Mouse (Mus musculus): Measurements from ENCODE around the gene Zfp81. TPM values are rescaled to one million over a fixed set of nuclear protein-coding genes. Genes with fewer than 3 reads are reported as not detected.
"Not testable (repeated sequence)": the region's sequence is repeated elsewhere in the genome, so short reads cannot be mapped to it uniquely, and the experiment has no call there.

The Zfp81 gene
- 10 to 100 TPM in 1 of 2 experiments, 1 to 10 TPM in 1; 7.5 to 10.2 TPM for polyA plus RNA-seq (2017; shearing (Covaris generic))

- peak; percentile 100 for ATAC-seq
These were observed at the start of gene Zfp81 for GRCm38 (mm10) chr17:33358411-33359384. Zfp81 (minus strand) TSS chr17:33358878.

DNA sequence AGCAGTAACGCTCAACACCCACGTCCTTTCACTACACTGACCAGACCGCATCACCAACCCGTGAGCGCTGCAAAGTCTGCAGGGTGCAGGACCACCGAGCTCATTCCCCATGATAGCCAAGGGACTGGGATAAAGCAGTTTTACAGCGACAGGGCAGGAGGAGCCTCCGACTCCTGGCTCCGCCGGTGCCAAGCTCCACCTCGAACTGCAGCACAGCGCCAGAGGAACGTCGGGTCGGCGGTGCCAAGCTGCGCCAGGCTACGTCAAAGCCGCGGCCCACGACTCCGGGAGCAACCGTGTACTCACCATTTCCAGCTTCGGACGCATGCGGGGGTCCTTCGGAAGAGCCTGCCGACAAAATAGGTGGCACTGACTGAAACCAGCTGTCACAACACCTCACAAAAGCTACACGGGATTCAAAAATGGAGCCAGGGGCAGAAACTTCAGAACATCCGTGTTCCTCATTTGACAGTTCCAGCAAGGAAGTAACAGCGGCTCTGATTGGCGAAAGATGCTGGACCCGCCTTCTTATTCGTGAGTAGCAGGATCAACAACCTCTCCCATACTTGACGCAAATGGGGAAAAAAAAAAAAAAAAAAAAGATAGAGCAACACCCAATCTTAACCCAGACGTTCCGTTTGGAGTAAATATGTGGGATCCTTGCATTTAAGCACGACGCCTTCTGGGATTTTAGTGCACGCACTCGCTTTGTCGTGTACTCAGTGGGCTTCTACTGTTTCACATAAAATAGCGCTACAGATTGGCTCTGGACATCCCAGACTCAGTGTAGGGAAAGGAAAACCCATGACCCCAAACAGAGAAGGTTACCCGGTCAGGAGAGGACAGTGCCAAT, 35.7 kb upstream of the Zfp81 start, which contains the start of gene Zfp101:
TSS of gene Zfp101 (minus strand) at position 460 of the 853 bp plus-strand sequence.
- peak; percentile 100 for ATAC-seq

DNA sequence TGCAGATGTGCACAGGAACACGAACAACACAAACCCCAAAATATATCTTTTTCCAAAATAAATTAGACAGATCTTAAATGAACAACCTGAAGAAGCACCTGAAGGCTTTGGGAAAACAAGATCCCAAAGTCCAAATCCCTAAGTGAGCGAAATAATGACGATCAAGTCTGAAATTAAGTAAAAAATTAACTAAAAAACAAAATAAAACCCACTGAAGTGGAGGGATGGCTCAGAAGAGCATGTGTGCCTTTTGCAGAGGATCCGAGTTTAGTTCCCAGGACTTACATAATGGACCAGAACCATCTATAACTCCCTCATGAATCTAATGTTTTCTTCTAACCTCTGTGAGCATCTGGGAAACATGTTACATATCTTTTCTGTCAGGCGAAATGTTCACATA, 33.6 kb upstream of the Zfp81 start:
- no peak for ATAC-seq

- ATAC-seq = no peak
These were observed 27.0 kb upstream of the Zfp81 start for GRCm38 (mm10) chr17:33385705-33386104.

GRCm38 (mm10) chr17:33372795-33373194, 14.1 kb upstream of the Zfp81 start:
- no peak for ATAC-seq

DNA sequence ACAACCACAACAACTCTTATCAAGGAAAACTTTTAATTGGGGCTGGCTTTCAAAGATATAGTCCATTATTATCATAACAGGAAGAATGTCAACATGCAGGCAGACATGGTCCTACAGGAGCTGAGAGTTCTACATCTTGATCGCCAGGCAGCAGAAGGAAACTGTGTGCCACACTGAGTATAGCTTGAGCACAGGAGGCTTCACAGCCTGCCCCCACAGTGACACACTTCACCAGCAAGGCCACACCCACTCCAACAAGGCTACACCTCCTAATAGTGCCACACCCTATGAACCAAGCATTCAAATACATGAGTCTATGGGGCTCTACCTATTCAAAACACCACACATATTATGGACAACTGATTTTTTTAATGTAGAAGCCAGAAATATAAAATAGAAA, 5.7 kb downstream of the Zfp81 start:
- ATAC-seq = no peak

- not testable (repeated sequence) for ATAC-seq
These were observed 68.9 kb downstream of the Zfp81 start for GRCm38 (mm10) chr17:33289876-33290149.

DNA sequence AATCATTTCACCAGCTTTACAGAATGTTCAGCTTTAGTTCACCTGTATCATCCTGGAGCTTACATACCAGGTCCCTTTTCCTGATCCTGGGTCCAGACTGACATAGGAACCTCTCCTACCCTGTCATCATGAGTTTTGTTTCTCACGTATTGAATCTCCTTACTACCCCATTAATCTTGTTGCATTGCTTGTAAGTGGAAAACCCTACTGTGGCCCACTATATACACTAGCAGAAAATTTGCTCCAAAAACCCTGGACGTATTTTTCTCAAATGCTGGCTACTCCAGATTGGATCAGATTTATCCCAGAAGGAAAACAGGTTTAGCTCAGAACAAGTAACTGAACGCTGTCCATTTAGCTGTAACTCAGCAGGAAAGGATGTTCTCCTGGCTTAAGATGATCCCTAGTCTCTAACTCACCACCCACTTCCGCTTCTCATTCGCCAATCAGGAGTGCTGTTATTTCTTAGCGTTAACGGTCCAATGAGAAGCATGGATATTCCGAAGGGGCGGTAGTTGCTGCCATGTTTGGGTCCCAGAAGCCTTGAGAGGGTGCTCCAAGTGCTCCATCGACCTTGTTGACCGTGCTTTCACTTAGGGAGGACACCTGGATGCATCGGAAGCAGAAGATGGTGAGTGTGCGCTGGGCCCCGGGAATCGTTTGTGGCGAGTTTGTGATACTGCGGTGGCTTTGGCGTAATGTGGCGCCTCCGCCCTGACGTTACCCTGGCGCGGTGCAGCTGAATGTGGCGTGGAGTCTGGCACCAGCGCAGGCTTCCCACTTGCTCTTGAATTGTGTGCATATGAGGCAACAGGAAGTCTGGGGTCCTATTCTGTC, 69.4 kb downstream of the Zfp81 start, which contains the start of gene Zfp955b:
TSS of gene Zfp955b (plus strand) at position 506 of the 837 bp plus-strand sequence.
- peak; percentile 100 for ATAC-seq

Other genes starting within 250 kb of the Zfp81 start
- not detected for gene Morc2b, start 219.2 kb downstream of the Zfp81 start, polyA plus RNA-seq (2017; shearing (Covaris generic))
- not detected for gene Olfr55, start 190.4 kb downstream of the Zfp81 start, polyA plus RNA-seq (2017; shearing (Covaris generic))
- gene Olfr239, start 167.6 kb downstream of the Zfp81 start, polyA plus RNA-seq (2017; shearing (Covaris generic)) = not detected
- gene Olfr1564, start 137.2 kb downstream of the Zfp81 start, polyA plus RNA-seq (2017; shearing (Covaris generic)) = not detected
- gene Zfp955a, start 103.7 kb downstream of the Zfp81 start, polyA plus RNA-seq (2017; shearing (Covaris generic)) = 10 to 100 TPM; 15.6 to 15.7 TPM
- gene Olfr63, start 94.2 kb downstream of the Zfp81 start, polyA plus RNA-seq (2017; shearing (Covaris generic)) = under 1 TPM in 1 of 2 experiments, not detected in 1; 0.05 TPM
- 10 to 100 TPM; 10.1 to 12.6 TPM for gene Zfp955b, start 69.3 kb downstream of the Zfp81 start, polyA plus RNA-seq (2017; shearing (Covaris generic))
- gene Zfp101, start 35.8 kb upstream of the Zfp81 start, polyA plus RNA-seq (2017; shearing (Covaris generic)) = 10 to 100 TPM in 1 of 2 experiments, 1 to 10 TPM in 1; 7.1 to 10.2 TPM
- gene Actl9, start 74.0 kb upstream of the Zfp81 start, polyA plus RNA-seq (2017; shearing (Covaris generic)) = not detected
- gene Adamts10, start 165.3 kb upstream of the Zfp81 start, polyA plus RNA-seq (2017; shearing (Covaris generic)) = 10 to 100 TPM; 53.9 to 80.8 TPM
- gene Myo1f, start 196.8 kb upstream of the Zfp81 start, polyA plus RNA-seq (2017; shearing (Covaris generic)) = 10 to 100 TPM; 51.2 to 91.0 TPM